Mouse (Mus musculus) C2C12 (cell line): ENCODE results near the gene A730071L15Rik.

Experiments
- CEBPB ChIP-seq: IDR thresholded peaks from one replicate; pipeline ENCODE4 v1.6.1; 2011; ENCODE audit warnings: low read depth, mild to moderate bottlenecking, control low read depth, moderate library complexity
- CTCF ChIP-seq: IDR thresholded peaks from one replicate; pipeline ENCODE4 v1.5.1; 2011; ENCODE audit not compliant: control insufficient read depth, insufficient read depth, insufficient read length
- MAX ChIP-seq: IDR thresholded peaks from one replicate; pipeline ENCODE4 v1.6.1; 2011; ENCODE audit warnings: mild to moderate bottlenecking, control low read depth
- MYOD1 ChIP-seq: IDR thresholded peaks from one replicate; pipeline ENCODE4 v1.6.1; 2011; ENCODE audit warnings: low read depth; ENCODE audit not compliant: control insufficient read depth, insufficient read length
- MYOG ChIP-seq: IDR thresholded peaks from one replicate; pipeline ENCODE4 v1.6.1; 2011; ENCODE audit not compliant: control insufficient read depth, insufficient read length; ENCODE audit errors: extremely low read depth
- USF1 ChIP-seq: IDR thresholded peaks from one replicate; pipeline ENCODE4 v1.6.1; 2011; ENCODE audit warnings: low read depth, mild to moderate bottlenecking, control low read depth, moderate library complexity

DNA sequence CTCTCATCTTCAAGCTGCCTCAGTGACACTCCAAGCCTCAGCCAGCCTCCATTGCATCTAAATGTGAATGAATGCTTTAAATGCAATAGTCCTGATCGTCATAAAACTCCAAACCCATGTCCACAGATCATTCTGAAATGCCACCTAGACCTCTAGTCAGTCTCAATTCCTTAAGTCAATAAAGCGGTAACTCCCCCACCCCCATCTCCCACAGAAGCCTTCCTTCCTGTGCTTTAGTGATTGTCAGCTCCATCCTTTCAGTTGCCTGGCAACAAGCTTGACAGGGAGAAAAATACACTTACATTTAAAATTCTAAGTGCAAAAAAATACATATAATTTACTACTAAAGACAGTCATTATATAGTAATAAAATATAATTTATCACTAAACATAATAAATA is 16.6 kb upstream of the A730071L15Rik start:
- TF ChIP-seq CTCF (no peak), USF1 (no peak), MYOG (no peak), MYOD1 (no peak), MAX (no peak), CEBPB (no peak)
